ENCODE assay signal across 26 mouse cellular contexts in genomic region chr17:84621209-84621608, GRCm38 (mm10). TPM values are rescaled to one million over a fixed set of nuclear protein-coding genes. Genes with fewer than 3 reads are reported as not detected.
DNase-seq lines count a peak whose midpoint lies in the region; ATAC-seq and TF ChIP-seq lines count a peak whose summit lies in the region.
"Had no signal": no experiment of that assay in that cellular context is flagged by ENCODE, and none has a peak within 500 bp of the region (broad histone marks: within the 10 kb centered on the region; RNA-seq: fewer than 3 reads in every experiment).

No protein-coding gene starts in this region.

- H3K9ac ChIP-seq in lung, postnatal 0 days (replicated peaks; ENCODE audit: low read depth): no peak overlapping the region
- no peak overlapping the region for H3K9ac ChIP-seq in embryonic facial prominence, embryonic 12.5 days
- H3K9ac ChIP-seq: forebrain, embryonic 13.5 days; forebrain, embryonic 15.5 days; forebrain, postnatal 0 days had no signal

- no peaks in the 10 kb centered on the region for H3K36me3 ChIP-seq in heart, embryonic 10.5 days
- peaks cover 6% of the 10 kb centered on the region; the same call in 1 of the 2 replicates for H3K36me3 ChIP-seq in lung, postnatal 0 days (ENCODE audit: insufficient read depth, low read length)
- H3K36me3 ChIP-seq in embryonic facial prominence, embryonic 12.5 days: no peaks in the 10 kb centered on the region; the same call in 1 of the 2 replicates
- H3K36me3 ChIP-seq: forebrain, embryonic 15.5 days; G1E had no signal

- no peak overlapping the region for H3K27ac ChIP-seq in heart, embryonic 10.5 days
- 0 out of 2 replicates have a peak overlapping the region, but pooled peaks have one; percentile 11 for H3K27ac ChIP-seq in lung, postnatal 0 days (ENCODE audit: low read length)
- peak overlapping the region; percentile 51; the same call in 1 of the 2 replicates for H3K27ac ChIP-seq in bone marrow, adult 2 months (ENCODE audit: control insufficient read depth, insufficient read depth, low read depth, low read length, poor library complexity)
- 0 out of 2 replicates have a peak overlapping the region, but pooled peaks have one; percentile 36 for H3K27ac ChIP-seq in embryonic facial prominence, embryonic 12.5 days
- H3K27ac ChIP-seq: forebrain, embryonic 13.5 days; forebrain, embryonic 15.5 days had no signal

- ATAC-seq in lung, postnatal 0 days: peak; percentile 75
- ATAC-seq in embryonic facial prominence, embryonic 12.5 days (ENCODE audit: insufficient number of reproducible peaks, insufficient read depth, low FRiP score, low TSS enrichment): no peak
- ATAC-seq: activated CD4-positive, CD25-positive, alpha-beta regulatory T cell, adult 4 months; CD4-positive, CD25-positive, alpha-beta regulatory T cell, adult 4 months; forebrain, embryonic 13.5 days; forebrain, embryonic 15.5 days; forebrain, postnatal 0 days; Patski had no signal

- no peak for TF ChIP-seq POLR2A in bone marrow, adult 2 months (IDR thresholded peaks at IDR 0.05; ENCODE audit: borderline replicate concordance, control insufficient read depth, low read depth, low read length)

- DNase-seq in heart, embryonic 10.5 days (ENCODE audit: low spot score): peak; percentile 4
- DNase-seq in heart, postnatal 4 days: no peak
- DNase-seq in lung, postnatal 0 days (ENCODE audit: low spot score): peak; percentile 75
- no peak for DNase-seq in lung, postnatal 10 days
- DNase-seq in neural tube, embryonic 10.5 days (ENCODE audit: extremely low spot score, low spot score): no peak
- no peak for DNase-seq in adrenal gland, adult 8-10 months
- DNase-seq: adrenal gland, postnatal 10 days; adrenal gland, postnatal 25 days; B cell, adult 2 months; cerebellum, adult 11-12 months; cerebellum, adult 2 months; cerebellum, adult 9-10 months; cerebellum, postnatal 10 days; cerebellum, postnatal 25 days; forebrain, postnatal 0 days had no signal

- TF ChIP-seq CTCF in lung, postnatal 0 days (IDR thresholded peaks at IDR 0.05): no peak
- no peak for TF ChIP-seq CTCF in bone marrow, adult 2 months (IDR thresholded peaks at IDR 0.05; ENCODE audit: control insufficient read depth, insufficient read depth, low read length)

- H3K9me3 ChIP-seq in heart, embryonic 10.5 days: no peaks in the 10 kb centered on the region
- no peaks in the 10 kb centered on the region for H3K9me3 ChIP-seq in lung, postnatal 0 days (ENCODE audit: low read length)
- H3K9me3 ChIP-seq in embryonic facial prominence, embryonic 12.5 days: 0 out of 2 replicates have a peak, but pooled peaks cover 6% of the 10 kb centered on the region
- H3K9me3 ChIP-seq: forebrain, embryonic 13.5 days; forebrain, embryonic 15.5 days; G1E had no signal

- peak; percentile 20; the same call in 1 of the 2 replicates for TF ChIP-seq EP300 in lung, postnatal 0 days (IDR thresholded peaks at IDR 0.05)

- H3K27me3 ChIP-seq in heart, embryonic 10.5 days (ENCODE audit: insufficient read depth, poor library complexity, severe bottlenecking): no peaks in the 10 kb centered on the region
- no peaks in the 10 kb centered on the region for H3K27me3 ChIP-seq in lung, postnatal 0 days (replicated peaks; ENCODE audit: insufficient read depth, low read length)
- H3K27me3 ChIP-seq in embryonic facial prominence, embryonic 12.5 days: no peaks in the 10 kb centered on the region
- H3K27me3 ChIP-seq: CH12.LX; forebrain, embryonic 13.5 days; forebrain, embryonic 15.5 days; Patski had no signal

- H3K4me2 ChIP-seq in lung, postnatal 0 days (replicated peaks; ENCODE audit: low read depth, low read length): no peak overlapping the region
- no peak overlapping the region for H3K4me2 ChIP-seq in embryonic facial prominence, embryonic 12.5 days (replicated peaks)
- H3K4me2 ChIP-seq: forebrain, embryonic 13.5 days; forebrain, embryonic 15.5 days had no signal

- WGBS in heart, embryonic 10.5 days: 81% methylated on average over 6 of the region's 6 CpGs
- WGBS in lung, postnatal 0 days: 52% methylated on average over 6 of the region's 6 CpGs
- WGBS in bone marrow, adult 2 months: 56% methylated on average over 6 of the region's 6 CpGs
- 83% methylated on average over 6 of the region's 6 CpGs for WGBS in embryonic facial prominence, embryonic 12.5 days

- no peak overlapping the region for H3K4me3 ChIP-seq in heart, embryonic 10.5 days
- no peak overlapping the region for H3K4me3 ChIP-seq in lung, postnatal 0 days (ENCODE audit: low read depth, low read length)
- H3K4me3 ChIP-seq in bone marrow, adult 2 months (replicated peaks; ENCODE audit: control insufficient read depth, low read depth, low read length): no peak overlapping the region
- no peak overlapping the region for H3K4me3 ChIP-seq in embryonic facial prominence, embryonic 12.5 days
- H3K4me3 ChIP-seq: forebrain, embryonic 13.5 days; forebrain, embryonic 15.5 days had no signal

- no peaks in the 10 kb centered on the region for H3K4me1 ChIP-seq in heart, embryonic 10.5 days
- H3K4me1 ChIP-seq in lung, postnatal 0 days (ENCODE audit: insufficient read depth, low read depth, low read length): no peaks in the 10 kb centered on the region; the same call in 1 of the 2 replicates
- peaks cover 10% of the 10 kb centered on the region for H3K4me1 ChIP-seq in bone marrow, adult 2 months (ENCODE audit: control insufficient read depth, insufficient read depth, low read length)
- H3K4me1 ChIP-seq in embryonic facial prominence, embryonic 12.5 days: no peaks in the 10 kb centered on the region

RNA-seq across cellular contexts. Expression of gene Dync2li1, which starts 5.1 kb away (rescaled TPM):
- polyA plus RNA-seq in heart, embryonic 10.5 days (2016; fragmentation: Nextera tagmentation; extraction: Ambion mirVana): 9.9 and 17.2 TPM in 2 replicates
- total RNA-seq in heart, postnatal 4 days (2021): 1 to 10 TPM; 3.8 to 4.3 TPM
- 29.0 and 33.8 TPM in 2 replicates for polyA plus RNA-seq in lung, postnatal 0 days (2015; fragmentation: Nextera tagmentation; extraction: Ambion mirVana)
- 0.72 and 2.2 TPM in 2 replicates for polyA plus RNA-seq in bone marrow, adult 2 months (2011; ENCODE audit: insufficient read depth, insufficient read length, low replicate concordance, missing spikeins)
- 38.4 and 39.7 TPM in 2 replicates for polyA plus RNA-seq in embryonic facial prominence, embryonic 12.5 days (2016; fragmentation: Nextera tagmentation; extraction: Ambion mirVana)
- total RNA-seq in adrenal gland, adult 8-10 months (2022): 10 to 100 TPM; 17.8 to 47.6 (median 29.7) TPM
- total RNA-seq: G1E had no signal
- polyA plus RNA-seq: G1E had no signal

RNA-seq across cellular contexts. Expression of gene Abcg8, which starts 54.9 kb away (rescaled TPM):
- polyA plus RNA-seq in heart, embryonic 10.5 days (2016; fragmentation: Nextera tagmentation; extraction: Ambion mirVana): 0.09 TPM in 1 of 2 replicates, not detected in the other
- not detected for total RNA-seq in heart, postnatal 4 days (2021)
- not detected in 2 replicates for polyA plus RNA-seq in lung, postnatal 0 days (2015; fragmentation: Nextera tagmentation; extraction: Ambion mirVana)
- not detected in 2 replicates for polyA plus RNA-seq in bone marrow, adult 2 months (2011; ENCODE audit: insufficient read depth, insufficient read length, low replicate concordance, missing spikeins)
- polyA plus RNA-seq in embryonic facial prominence, embryonic 12.5 days (2016; fragmentation: Nextera tagmentation; extraction: Ambion mirVana): 0.09 and 0.19 TPM in 2 replicates
- total RNA-seq in adrenal gland, adult 8-10 months (2022): not detected
- total RNA-seq: adrenal gland, adult 18-20 months had no signal
- polyA plus RNA-seq: activated CD4-positive, CD25-positive, alpha-beta regulatory T cell, adult 4 months; CD4-positive, CD25-positive, alpha-beta regulatory T cell, adult 4 months; cerebellum, adult 2 months; cortical plate, adult 2 months; G1E had no signal

Comparison
In these comparisons a context has a peak if more than half of its experiments do, and no peak if none do; other contexts are left out.
1. DNase-seq: peak in heart, embryonic 10.5 days (single experiment) and lung, postnatal 0 days (single experiment); none in heart, postnatal 4 days (single experiment), lung, postnatal 10 days (single experiment), neural tube, embryonic 10.5 days (single experiment) and adrenal gland, adult 8-10 months (single experiment).